Mouse (Mus musculus): Measurements from ENCODE around the gene Cdx2. TPM values are rescaled to one million over a fixed set of nuclear protein-coding genes. Genes with fewer than 3 reads are reported as not detected.

Cdx2 gene
- total RNA-seq, 2 experiments from 2014 or later: not detected

- DNase-seq (ENCODE audit: extremely low spot score in 1 of 2, low spot score in 1 of 2): no peak
Observed at GRCm38 (mm10) chr5:147294121-147294520, 12.9 kb downstream of the Cdx2 start.

- peak in 1 of 2 experiments; percentile 65 for DNase-seq (ENCODE audit: extremely low spot score in 1 of 2, low spot score in 1 of 2)
Observed at GRCm38 (mm10) chr5:147293127-147293910, 13.8 kb downstream of the Cdx2 start.

- no peak for DNase-seq (ENCODE audit: extremely low spot score in 1 of 2, low spot score in 1 of 2)
Observed at GRCm38 (mm10) chr5:147292506-147293120, 14.5 kb downstream of the Cdx2 start.

- DNase-seq (ENCODE audit: extremely low spot score in 1 of 2, low spot score in 1 of 2): no peak
Observed at GRCm38 (mm10) chr5:147291764-147292505, 15.1 kb downstream of the Cdx2 start.

- DNase-seq (ENCODE audit: extremely low spot score in 1 of 2, low spot score in 1 of 2): no peak
Observed at GRCm38 (mm10) chr5:147284365-147284764, 22.7 kb downstream of the Cdx2 start.

- no peak for DNase-seq (ENCODE audit: extremely low spot score in 1 of 2, low spot score in 1 of 2)
Observed at GRCm38 (mm10) chr5:147277547-147277925, 29.5 kb downstream of the Cdx2 start.

GRCm38 (mm10) chr5:147276701-147277546 lies 30.1 kb downstream of the Cdx2 start:
- no peak for DNase-seq (ENCODE audit: extremely low spot score in 1 of 2, low spot score in 1 of 2)

- no peak for DNase-seq (ENCODE audit: extremely low spot score in 1 of 2, low spot score in 1 of 2)
Observed at GRCm38 (mm10) chr5:147275761-147276160, 31.3 kb downstream of the Cdx2 start.

GRCm38 (mm10) chr5:147274174-147275141 lies 32.6 kb downstream of the Cdx2 start:
- no peak for DNase-seq (ENCODE audit: extremely low spot score in 1 of 2, low spot score in 1 of 2)

GRCm38 (mm10) chr5:147272808-147273345 lies 34.2 kb downstream of the Cdx2 start:
- no peak for DNase-seq (ENCODE audit: extremely low spot score in 1 of 2, low spot score in 1 of 2)

- no peak for DNase-seq (ENCODE audit: extremely low spot score in 1 of 2, low spot score in 1 of 2)
Observed at GRCm38 (mm10) chr5:147272046-147272807, 34.8 kb downstream of the Cdx2 start.

GRCm38 (mm10) chr5:147270673-147271655 lies 36.1 kb downstream of the Cdx2 start:
- DNase-seq (ENCODE audit: extremely low spot score in 1 of 2, low spot score in 1 of 2): no peak

- DNase-seq (ENCODE audit: extremely low spot score in 1 of 2, low spot score in 1 of 2): no peak
Observed at GRCm38 (mm10) chr5:147269926-147270672, 37.0 kb downstream of the Cdx2 start, which contains the start of gene Pdx1. TSS of gene Pdx1 (plus strand) at chr5:147269959.

GRCm38 (mm10) chr5:147269371-147269770 lies 37.7 kb downstream of the Cdx2 start:
- DNase-seq (ENCODE audit: extremely low spot score in 1 of 2, low spot score in 1 of 2): no peak

- no peak for DNase-seq (ENCODE audit: extremely low spot score in 1 of 2, low spot score in 1 of 2)
Observed at GRCm38 (mm10) chr5:147268728-147269127, 38.3 kb downstream of the Cdx2 start.

- DNase-seq (ENCODE audit: extremely low spot score in 1 of 2, low spot score in 1 of 2): no peak
Observed at GRCm38 (mm10) chr5:147267434-147267833, 39.6 kb downstream of the Cdx2 start.

Data from layer of hippocampus, postnatal 25 days (tissue).